Mouse (Mus musculus): ENCODE results near the gene Cap2. TPM values are rescaled to one million over a fixed set of nuclear protein-coding genes. Genes with fewer than 3 reads are reported as not detected.

The Cap2 gene
- polyA plus RNA-seq, 1 experiment, result not detected

GRCm38 (mm10) chr13:46502390-46502891, 793 bp downstream of the Cap2 start:
- Histone ChIP-seq H3K4me1 (ENCODE audit: control insufficient read depth, insufficient read depth, low read length) (no peaks in the 10 kb centered on the region), H3K4me3 (ENCODE audit: insufficient read depth, low read length) (no peak overlapping the region), H3K27ac (ENCODE audit: insufficient read depth, low read depth, low read length) (no peak overlapping the region)
- no peak for TF ChIP-seq POLR2A (IDR thresholded peaks at IDR 0.05; ENCODE audit: borderline replicate concordance, low read depth, low read length)
- TF ChIP-seq CTCF (IDR thresholded peaks at IDR 0.05; ENCODE audit: low read depth, low read length), result no peak

DNA sequence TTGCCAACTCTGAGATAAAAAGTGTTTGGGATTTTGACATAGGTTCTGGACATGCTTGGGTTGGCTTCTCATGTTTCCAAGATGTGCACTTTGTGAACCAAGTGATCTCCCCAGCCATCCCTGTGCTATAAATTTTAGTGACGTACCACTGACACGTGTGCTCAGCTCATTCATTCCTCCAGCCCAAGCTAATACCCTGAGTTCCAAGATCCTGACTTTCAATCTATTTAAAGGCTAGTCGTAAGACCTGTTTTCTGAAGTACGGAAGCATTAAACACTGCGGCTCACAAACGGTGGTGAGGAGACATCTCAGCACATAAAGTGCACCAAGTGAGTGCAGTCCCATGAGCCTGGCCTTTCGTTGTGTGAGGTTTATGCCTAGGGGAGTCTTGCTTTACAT, 6.3 kb downstream of the Cap2 start:
- no peak overlapping the region for H3K27ac ChIP-seq (ENCODE audit: insufficient read depth, low read depth, low read length)
- H3K4me1 ChIP-seq (ENCODE audit: control insufficient read depth, insufficient read depth, low read length), result no peaks in the 10 kb centered on the region
- no peak overlapping the region for H3K4me3 ChIP-seq (ENCODE audit: insufficient read depth, low read length)
- no peak for TF ChIP-seq CTCF (IDR thresholded peaks at IDR 0.05; ENCODE audit: low read depth, low read length)
- no peak for TF ChIP-seq POLR2A (IDR thresholded peaks at IDR 0.05; ENCODE audit: borderline replicate concordance, low read depth, low read length)

DNA sequence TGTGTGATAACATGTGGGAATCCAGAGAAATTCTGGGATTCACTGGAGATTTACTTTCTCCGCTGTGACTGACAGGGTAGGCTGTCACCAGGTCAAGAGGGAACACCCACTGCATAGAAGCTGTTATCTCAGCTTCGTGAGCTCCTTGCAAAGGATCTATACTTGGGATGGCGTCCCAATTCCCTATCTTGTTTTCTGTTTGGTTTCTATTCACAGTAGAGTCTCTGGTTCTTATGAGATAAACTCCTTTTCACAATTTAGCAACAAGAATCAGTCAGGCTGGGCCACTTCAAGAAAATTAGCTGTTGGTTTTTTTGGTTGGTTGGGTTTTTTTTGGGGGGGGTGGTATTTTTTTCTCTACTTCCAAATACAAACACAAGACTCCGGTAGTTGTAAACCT, 7.2 kb downstream of the Cap2 start:
- no peak overlapping the region for H3K4me3 ChIP-seq (ENCODE audit: insufficient read depth, low read length)

DNA sequence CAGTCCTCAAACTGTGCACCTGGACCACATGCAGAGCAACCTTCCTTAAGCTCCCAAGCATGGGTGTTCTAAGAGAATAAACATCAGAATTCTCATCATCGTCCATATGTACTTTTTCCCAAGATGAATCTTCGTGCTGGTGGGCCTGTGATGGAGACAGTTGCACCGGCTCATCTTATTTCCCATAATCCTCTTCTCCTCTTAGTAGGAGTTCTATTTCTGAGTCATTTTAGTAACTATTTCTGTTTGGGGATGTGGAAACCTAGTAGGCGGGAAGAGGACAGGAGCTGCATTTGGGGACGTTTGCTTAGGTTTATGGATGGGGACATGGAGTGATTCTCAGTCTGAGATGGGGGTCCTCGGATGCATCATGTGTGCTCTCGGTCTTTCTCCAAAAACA, 8.8 kb downstream of the Cap2 start:
- no peaks in the 10 kb centered on the region for H3K4me1 ChIP-seq (ENCODE audit: control insufficient read depth, insufficient read depth, low read length)
- no peak overlapping the region for H3K4me3 ChIP-seq (ENCODE audit: insufficient read depth, low read length)
- no peak overlapping the region for H3K27ac ChIP-seq (ENCODE audit: insufficient read depth, low read depth, low read length)
- TF ChIP-seq POLR2A (IDR thresholded peaks at IDR 0.05; ENCODE audit: borderline replicate concordance, low read depth, low read length) (no peak), CTCF (IDR thresholded peaks at IDR 0.05; ENCODE audit: low read depth, low read length) (no peak)

More for the DNA sequence above, 7.2 kb downstream of the Cap2 start:
- Histone ChIP-seq H3K27ac (ENCODE audit: insufficient read depth, low read depth, low read length) (no peak overlapping the region), H3K4me1 (ENCODE audit: control insufficient read depth, insufficient read depth, low read length) (no peaks in the 10 kb centered on the region)
- no peak for TF ChIP-seq CTCF (IDR thresholded peaks at IDR 0.05; ENCODE audit: low read depth, low read length)
- TF ChIP-seq POLR2A (IDR thresholded peaks at IDR 0.05; ENCODE audit: borderline replicate concordance, low read depth, low read length), result no peak

DNA sequence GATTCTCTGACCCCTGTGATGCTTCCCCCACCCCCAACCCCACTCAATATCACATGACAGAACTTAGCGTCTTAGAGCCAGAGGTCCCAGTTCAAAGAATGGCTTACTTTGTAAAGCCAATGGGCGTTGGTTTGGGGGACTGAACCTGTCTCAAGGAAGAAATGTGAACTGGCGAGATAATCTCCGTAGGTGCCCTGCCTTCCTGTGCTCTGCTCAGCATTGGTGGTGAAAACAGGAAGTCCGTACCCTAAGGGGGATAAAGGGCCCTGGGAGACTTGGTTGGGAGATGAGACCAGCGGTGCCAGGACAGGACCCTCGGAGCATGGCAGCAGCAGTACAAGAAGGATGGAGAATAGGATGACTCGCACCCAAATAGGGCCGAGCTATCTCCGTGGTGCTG, 12.8 kb downstream of the Cap2 start:
- no peaks in the 10 kb centered on the region for H3K4me1 ChIP-seq (ENCODE audit: control insufficient read depth, insufficient read depth, low read length)
- TF ChIP-seq POLR2A (IDR thresholded peaks at IDR 0.05; ENCODE audit: borderline replicate concordance, low read depth, low read length) (no peak), CTCF (IDR thresholded peaks at IDR 0.05; ENCODE audit: low read depth, low read length) (no peak)
- no peak overlapping the region for H3K27ac ChIP-seq (ENCODE audit: insufficient read depth, low read depth, low read length)
- H3K4me3 ChIP-seq (ENCODE audit: insufficient read depth, low read length), result no peak overlapping the region

DNA sequence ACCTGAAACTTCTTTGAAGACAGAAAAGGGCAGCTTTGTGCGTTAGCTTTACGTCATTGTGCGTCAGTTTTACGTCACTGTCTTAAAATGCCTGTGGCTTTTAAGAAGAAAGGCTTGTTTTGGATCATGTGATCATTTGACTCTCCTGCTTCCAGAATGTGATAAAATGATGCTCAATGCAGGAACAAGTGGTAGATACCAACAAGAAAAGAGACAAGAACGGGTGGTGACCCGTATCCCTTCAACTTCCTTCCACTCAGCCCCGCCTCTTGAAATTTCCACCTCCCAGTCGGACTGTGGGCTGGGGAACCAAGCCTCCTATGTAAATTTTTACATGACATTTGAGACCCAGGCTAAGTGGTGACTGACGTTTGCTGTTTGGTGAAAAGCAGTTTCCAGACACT, 13.5 kb downstream of the Cap2 start:
- Histone ChIP-seq H3K4me1 (ENCODE audit: control insufficient read depth, insufficient read depth, low read length) (no peaks in the 10 kb centered on the region), H3K4me3 (ENCODE audit: insufficient read depth, low read length) (no peak overlapping the region), H3K27ac (ENCODE audit: insufficient read depth, low read depth, low read length) (no peak overlapping the region)
- TF ChIP-seq CTCF (IDR thresholded peaks at IDR 0.05; ENCODE audit: low read depth, low read length) (no peak), POLR2A (IDR thresholded peaks at IDR 0.05; ENCODE audit: borderline replicate concordance, low read depth, low read length) (no peak)

DNA sequence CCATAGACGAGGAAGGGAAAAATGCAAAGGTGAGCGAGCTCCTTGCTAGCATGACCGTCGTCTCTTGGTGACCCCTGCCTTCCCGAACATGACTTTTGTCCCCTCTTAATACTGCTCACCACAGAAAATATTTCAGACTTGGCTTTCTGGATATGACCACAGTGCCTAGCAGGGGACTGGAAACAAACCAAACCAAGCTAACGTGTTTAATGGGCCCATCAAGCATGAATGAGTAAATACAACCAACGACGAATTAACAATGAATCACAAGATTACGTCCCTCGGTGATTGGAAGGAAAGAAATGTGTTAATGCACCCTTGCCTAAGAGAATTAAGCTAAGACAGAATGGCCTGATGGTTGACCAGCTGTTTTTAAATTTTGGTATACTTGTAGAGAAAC, 13.9 kb downstream of the Cap2 start:
- Histone ChIP-seq H3K4me1 (ENCODE audit: control insufficient read depth, insufficient read depth, low read length) (no peaks in the 10 kb centered on the region), H3K4me3 (ENCODE audit: insufficient read depth, low read length) (no peak overlapping the region), H3K27ac (ENCODE audit: insufficient read depth, low read depth, low read length) (no peak overlapping the region)
- no peak for TF ChIP-seq POLR2A (IDR thresholded peaks at IDR 0.05; ENCODE audit: borderline replicate concordance, low read depth, low read length)
- TF ChIP-seq CTCF (IDR thresholded peaks at IDR 0.05; ENCODE audit: low read depth, low read length), result no peak

GRCm38 (mm10) chr13:46516183-46516582, 14.5 kb downstream of the Cap2 start:
- Histone ChIP-seq H3K4me3 (ENCODE audit: insufficient read depth, low read length) (no peak overlapping the region), H3K4me1 (ENCODE audit: control insufficient read depth, insufficient read depth, low read length) (no peaks in the 10 kb centered on the region), H3K27ac (ENCODE audit: insufficient read depth, low read depth, low read length) (no peak overlapping the region)
- TF ChIP-seq CTCF (IDR thresholded peaks at IDR 0.05; ENCODE audit: low read depth, low read length), result no peak
- no peak for TF ChIP-seq POLR2A (IDR thresholded peaks at IDR 0.05; ENCODE audit: borderline replicate concordance, low read depth, low read length)

GRCm38 (mm10) chr13:46517211-46517685, 15.6 kb downstream of the Cap2 start:
- no peak overlapping the region for H3K27ac ChIP-seq (ENCODE audit: insufficient read depth, low read depth, low read length)
- H3K4me3 ChIP-seq (ENCODE audit: insufficient read depth, low read length), result no peak overlapping the region
- no peaks in the 10 kb centered on the region for H3K4me1 ChIP-seq (ENCODE audit: control insufficient read depth, insufficient read depth, low read length)
- TF ChIP-seq CTCF (IDR thresholded peaks at IDR 0.05; ENCODE audit: low read depth, low read length), result no peak
- no peak for TF ChIP-seq POLR2A (IDR thresholded peaks at IDR 0.05; ENCODE audit: borderline replicate concordance, low read depth, low read length)

- no peak for TF ChIP-seq CTCF (IDR thresholded peaks at IDR 0.05; ENCODE audit: low read depth, low read length)
- no peak for TF ChIP-seq POLR2A (IDR thresholded peaks at IDR 0.05; ENCODE audit: borderline replicate concordance, low read depth, low read length)
- Histone ChIP-seq H3K27ac (ENCODE audit: insufficient read depth, low read depth, low read length) (no peak overlapping the region), H3K4me3 (ENCODE audit: insufficient read depth, low read length) (no peak overlapping the region), H3K4me1 (ENCODE audit: control insufficient read depth, insufficient read depth, low read length) (no peaks in the 10 kb centered on the region)
These were observed 19.8 kb downstream of the Cap2 start for GRCm38 (mm10) chr13:46521482-46521881.

DNA sequence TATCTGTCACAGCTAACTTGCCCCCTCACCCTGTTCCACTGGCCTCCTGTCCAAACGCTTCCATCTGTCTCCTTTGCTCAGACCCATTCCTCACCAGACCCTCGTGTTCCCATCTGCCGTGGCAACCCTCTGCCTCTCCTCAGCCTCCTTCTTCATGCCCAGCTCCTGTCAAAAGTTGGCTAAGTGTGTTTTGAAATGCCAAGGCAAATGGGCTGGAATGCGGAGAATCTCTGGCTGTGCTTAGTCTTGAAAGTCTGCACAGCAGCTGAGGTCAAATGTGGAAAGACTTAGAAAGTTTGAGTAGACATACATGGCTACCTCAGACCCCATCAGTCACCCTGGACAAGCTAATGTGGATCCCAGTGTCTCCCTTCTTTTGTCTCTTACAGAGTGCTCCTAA, 21.1 kb downstream of the Cap2 start:
- Histone ChIP-seq H3K4me1 (ENCODE audit: control insufficient read depth, insufficient read depth, low read length) (no peaks in the 10 kb centered on the region), H3K27ac (ENCODE audit: insufficient read depth, low read depth, low read length) (no peak overlapping the region), H3K4me3 (ENCODE audit: insufficient read depth, low read length) (no peak overlapping the region)
- TF ChIP-seq CTCF (IDR thresholded peaks at IDR 0.05; ENCODE audit: low read depth, low read length) (no peak), POLR2A (IDR thresholded peaks at IDR 0.05; ENCODE audit: borderline replicate concordance, low read depth, low read length) (no peak)

All from bone marrow macrophage, adult 2 months (primary cell).